Mouse (Mus musculus) forebrain, embryonic 12.5 days (tissue): ENCODE data around the gene Cnot10. TPM values are rescaled to one million over a fixed set of nuclear protein-coding genes. Genes with fewer than 3 reads are reported as not detected.

Experiments
- polyA plus RNA-seq: library from polyadenylated mRNA; unstranded; fragments of >200 nt; fragmentation: Nextera tagmentation; extraction: Ambion mirVana; gene quantifications from 2 replicates; pipeline ENCODE4 v1.2.1, GENCODE M21; 2016

Gene Cnot10
- polyA plus RNA-seq, 1 experiment from 2014 or later: 70.6 TPM

Other genes starting within 250 kb of the Cnot10 start
- gene Crtap, start 249.5 kb downstream of the Cnot10 start, polyA plus RNA-seq: 28.3 and 36.8 TPM in 2 replicates
- 19.9 and 21.4 TPM in 2 replicates for gene Glb1, start 239.1 kb downstream of the Cnot10 start, polyA plus RNA-seq
- gene Tmppe, start 239.1 kb downstream of the Cnot10 start, polyA plus RNA-seq: 8.2 and 8.7 TPM in 2 replicates
- not detected in 2 replicates for gene Ccr4, start 135.3 kb downstream of the Cnot10 start, polyA plus RNA-seq
- gene C130032M10Rik, start 124.5 kb downstream of the Cnot10 start, polyA plus RNA-seq: not detected in 2 replicates
- 0.36 and 0.52 TPM in 2 replicates for gene Trim71, start 75.8 kb downstream of the Cnot10 start, polyA plus RNA-seq
- 101 and 104 TPM in 2 replicates for gene Dync1li1, start 48.6 kb upstream of the Cnot10 start, polyA plus RNA-seq
- gene Cmtm6, start 90.9 kb upstream of the Cnot10 start, polyA plus RNA-seq: 25.4 and 25.6 TPM in 2 replicates
- 32.3 and 41.2 TPM in 2 replicates for gene Cmtm7, start 141.7 kb upstream of the Cnot10 start, polyA plus RNA-seq
- 15.1 and 17.0 TPM in 2 replicates for gene Cmtm8, start 204.0 kb upstream of the Cnot10 start, polyA plus RNA-seq